Mouse (Mus musculus) C2C12 (cell line): ENCODE measurements at regions not wholly inside any gene's neighbourhood (a gene's known extent, or its start where the extent isn't known, plus 50 kb on each side); places are given as distances from the start of the nearest gene placed in this dataset.

ENCODE experiments used
- H3K27me3 ChIP-seq: one replicate; pipeline ENCODE4 v1.6.1; 2011; ENCODE audit not compliant: control insufficient read depth, insufficient read depth, insufficient read length
- H3K36me3 ChIP-seq: one replicate; pipeline ENCODE4 v1.6.1; 2011; ENCODE audit not compliant: control insufficient read depth, insufficient read depth
- H3K4me3 ChIP-seq: one replicate; pipeline ENCODE4 v1.5.1; 2011; ENCODE audit warnings: mild to moderate bottlenecking, control low read depth; ENCODE audit not compliant: poor library complexity, insufficient read depth, severe bottlenecking
- H3K79me2 ChIP-seq: one replicate; pipeline ENCODE4 v1.6.1; 2011; ENCODE audit not compliant: control insufficient read depth, insufficient read depth
- H3K79me3 ChIP-seq: one replicate; pipeline ENCODE4 v1.6.1; 2011; ENCODE audit warnings: low read depth, control low read depth
- H3ac ChIP-seq: one replicate; pipeline ENCODE3; 2011; ENCODE audit warnings: low read depth; ENCODE audit not compliant: control insufficient read depth, insufficient read length
- CEBPB ChIP-seq: IDR thresholded peaks from one replicate; pipeline ENCODE4 v1.6.1; 2011; ENCODE audit warnings: low read depth, mild to moderate bottlenecking, control low read depth, moderate library complexity
- CTCF ChIP-seq: IDR thresholded peaks from one replicate; pipeline ENCODE4 v1.5.1; 2011; ENCODE audit not compliant: control insufficient read depth, insufficient read depth, insufficient read length
- FOSL1 ChIP-seq: IDR thresholded peaks from one replicate; pipeline ENCODE4 v1.8.0; 2011; ENCODE audit warnings: mild to moderate bottlenecking, low read length; ENCODE audit not compliant: poor library complexity, insufficient read depth, severe bottlenecking
- MAX ChIP-seq: IDR thresholded peaks from one replicate; pipeline ENCODE4 v1.6.1; 2011; ENCODE audit warnings: mild to moderate bottlenecking, control low read depth
- MYOD1 ChIP-seq: IDR thresholded peaks from one replicate; pipeline ENCODE4 v1.6.1; 2011; ENCODE audit warnings: low read depth; ENCODE audit not compliant: control insufficient read depth, insufficient read length
- MYOG ChIP-seq: IDR thresholded peaks from one replicate; pipeline ENCODE4 v1.6.1; 2011; ENCODE audit not compliant: control insufficient read depth, insufficient read length; ENCODE audit errors: extremely low read depth
- USF1 ChIP-seq: IDR thresholded peaks from one replicate; pipeline ENCODE4 v1.6.1; 2011; ENCODE audit warnings: low read depth, mild to moderate bottlenecking, control low read depth, moderate library complexity

DNA sequence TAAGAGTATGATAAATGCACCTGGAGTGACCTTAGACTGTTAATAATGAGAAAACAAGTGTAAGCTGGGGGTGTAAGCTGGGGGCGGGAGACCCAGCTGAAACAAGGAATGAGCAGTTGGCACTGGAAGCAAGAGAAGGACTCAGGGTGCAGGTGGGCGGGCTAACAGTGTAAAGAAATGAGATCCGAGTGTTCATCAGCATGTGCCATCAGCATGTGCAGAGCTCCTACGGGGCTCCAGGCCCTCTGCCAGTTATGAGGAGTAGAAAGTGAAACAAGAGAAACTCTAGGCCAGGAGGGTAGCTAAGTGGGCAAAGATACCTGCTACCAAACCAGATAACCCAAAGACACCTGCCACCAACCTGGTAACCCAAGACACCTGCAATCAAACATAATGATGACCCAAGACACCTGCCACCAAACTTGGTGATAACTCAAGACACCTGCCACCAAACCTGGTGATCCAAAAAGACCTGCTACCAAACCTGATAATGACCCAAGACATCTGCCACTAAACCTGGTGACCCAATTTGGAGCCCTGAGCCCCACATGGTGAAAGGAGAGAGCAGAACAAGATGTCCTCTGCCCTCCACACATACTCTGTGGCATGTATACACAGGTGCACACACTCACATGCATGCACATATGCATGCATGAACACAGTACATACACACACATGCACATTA lies 120.1 kb upstream of the Ctnnb1 start:
- no peak overlapping the region for H3ac ChIP-seq
- no peaks in the 10 kb centered on the region for H3K79me3 ChIP-seq
- no peaks in the 10 kb centered on the region for H3K27me3 ChIP-seq
- TF ChIP-seq MYOD1 = no peak
- no peak for TF ChIP-seq USF1
- TF ChIP-seq MAX = no peak
- TF ChIP-seq MYOG = no peak
- TF ChIP-seq FOSL1 = no peak
- no peak for TF ChIP-seq CTCF
- no peak for TF ChIP-seq CEBPB
- H3K36me3 ChIP-seq = no peaks in the 10 kb centered on the region
- H3K79me2 ChIP-seq = no peaks in the 10 kb centered on the region
- no peak overlapping the region for H3K4me3 ChIP-seq

DNA sequence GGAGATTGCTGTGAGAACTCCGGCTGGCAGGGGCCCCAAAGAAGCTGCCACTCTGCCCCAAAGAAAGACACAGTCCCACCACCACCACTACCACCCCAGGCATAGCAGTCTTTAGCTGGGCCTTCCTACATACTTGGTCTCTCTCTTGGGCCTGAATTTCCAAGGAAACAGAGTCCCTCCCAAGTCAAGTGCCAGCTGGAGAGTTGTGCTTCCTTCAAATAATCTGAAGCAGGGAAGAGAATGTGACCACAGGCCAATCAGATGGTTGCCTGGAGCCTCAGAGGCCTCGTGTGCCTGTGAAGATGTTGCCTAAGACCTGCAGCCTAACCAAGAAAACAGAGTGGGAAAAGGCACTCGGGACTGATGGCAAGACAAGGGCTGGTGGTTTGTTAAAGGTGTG lies 117.5 kb upstream of the Ctnnb1 start:
- no peaks in the 10 kb centered on the region for H3K27me3 ChIP-seq
- no peaks in the 10 kb centered on the region for H3K36me3 ChIP-seq
- no peaks in the 10 kb centered on the region for H3K79me2 ChIP-seq
- no peak for TF ChIP-seq CEBPB
- TF ChIP-seq MYOD1 = no peak
- TF ChIP-seq USF1 = no peak
- TF ChIP-seq CTCF = no peak
- no peak for TF ChIP-seq FOSL1
- TF ChIP-seq MAX = no peak
- no peak for TF ChIP-seq MYOG
- no peak overlapping the region for H3K4me3 ChIP-seq
- H3K79me3 ChIP-seq = no peaks in the 10 kb centered on the region
- H3ac ChIP-seq = no peak overlapping the region

DNA sequence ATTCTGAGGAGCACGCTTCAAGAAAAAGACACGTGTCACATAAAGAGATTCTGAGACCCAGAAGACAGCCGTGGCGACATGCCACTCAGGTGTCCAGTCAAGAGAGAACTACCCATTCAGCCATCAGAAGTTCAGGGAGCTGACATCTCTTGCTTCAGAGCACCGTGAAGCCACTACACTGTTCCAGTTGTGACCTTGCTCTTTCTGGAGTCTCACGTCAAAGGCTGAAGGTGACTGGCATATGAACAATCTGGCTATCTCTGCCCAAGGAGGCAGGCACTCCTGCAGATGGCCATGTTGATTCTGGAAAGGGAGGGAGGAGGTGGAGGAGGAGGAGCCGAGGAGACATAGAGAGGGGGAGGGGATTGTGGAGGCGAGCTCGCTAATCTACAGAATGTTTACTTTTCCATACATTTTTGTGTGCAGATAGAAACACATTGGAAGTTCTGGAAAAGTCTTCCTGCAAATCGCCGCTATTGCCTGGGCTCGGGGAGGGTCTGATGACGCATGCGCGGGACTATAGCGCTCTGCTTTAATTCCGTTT lies 116.3 kb upstream of the Ctnnb1 start:
- no peak for TF ChIP-seq MYOG
- no peak for TF ChIP-seq CTCF
- TF ChIP-seq CEBPB = no peak
- TF ChIP-seq USF1 = no peak
- TF ChIP-seq FOSL1 = no peak
- no peak for TF ChIP-seq MAX
- TF ChIP-seq MYOD1 = no peak
- no peaks in the 10 kb centered on the region for H3K36me3 ChIP-seq
- H3K27me3 ChIP-seq = no peaks in the 10 kb centered on the region
- no peak overlapping the region for H3ac ChIP-seq
- H3K79me3 ChIP-seq = no peaks in the 10 kb centered on the region
- H3K4me3 ChIP-seq = no peak overlapping the region
- H3K79me2 ChIP-seq = no peaks in the 10 kb centered on the region

DNA sequence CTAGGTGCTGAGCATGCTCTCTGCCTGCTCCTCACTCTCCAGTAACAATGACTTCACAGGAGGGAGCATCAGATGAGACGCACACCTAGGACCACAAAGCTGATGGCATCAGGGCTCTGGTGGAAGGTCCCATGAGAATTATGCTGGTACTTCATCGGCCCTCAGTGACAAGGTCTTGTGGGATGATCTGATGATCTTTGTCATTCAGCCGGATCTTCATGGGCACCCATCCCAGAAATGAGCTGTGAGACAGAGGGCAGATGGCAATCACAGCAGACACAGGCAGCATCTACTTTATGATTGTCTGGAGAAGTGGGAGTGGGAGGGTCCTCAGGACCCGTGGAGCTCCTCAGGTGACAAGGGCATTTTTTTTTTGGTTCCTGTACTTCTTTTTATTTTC lies 114.7 kb upstream of the Ctnnb1 start:
- Histone ChIP-seq H3ac (no peak overlapping the region), H3K79me3 (no peaks in the 10 kb centered on the region), H3K4me3 (no peak overlapping the region), H3K36me3 (no peaks in the 10 kb centered on the region), H3K79me2 (no peaks in the 10 kb centered on the region), H3K27me3 (no peaks in the 10 kb centered on the region)
- TF ChIP-seq CEBPB (no peak), FOSL1 (no peak), MYOD1 (no peak), MYOG (no peak), MAX (no peak), USF1 (no peak)

DNA sequence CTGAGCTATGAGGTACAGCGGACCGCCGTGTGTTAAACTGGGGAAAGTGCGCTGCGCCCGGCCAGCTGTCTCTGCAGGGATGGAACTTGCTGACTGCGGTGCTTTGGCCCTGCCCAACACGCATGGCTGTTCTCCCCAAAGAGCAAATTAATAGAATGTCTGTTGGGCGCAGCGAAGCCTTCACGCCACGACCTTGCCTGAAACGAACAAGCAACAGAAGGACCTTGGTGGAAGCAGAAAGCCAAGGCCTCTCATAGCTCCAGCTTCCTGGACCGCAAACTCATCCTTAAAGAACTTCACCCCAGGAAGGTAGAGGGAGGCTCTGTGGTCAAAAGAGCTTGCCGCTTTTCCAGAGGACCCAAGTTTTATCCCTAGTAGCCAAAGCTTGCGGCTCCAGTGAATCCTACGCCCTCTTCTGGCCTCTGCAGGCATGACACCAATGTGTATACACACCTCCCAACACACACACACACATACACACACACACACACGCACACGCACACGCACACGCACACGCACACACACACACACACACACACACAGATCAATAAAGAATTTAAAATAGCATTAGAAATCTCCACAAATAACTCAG lies 110.2 kb upstream of the Ctnnb1 start:
- no peak overlapping the region for H3ac ChIP-seq
- H3K4me3 ChIP-seq = no peak overlapping the region
- H3K27me3 ChIP-seq = no peaks in the 10 kb centered on the region
- no peaks in the 10 kb centered on the region for H3K79me2 ChIP-seq
- no peaks in the 10 kb centered on the region for H3K79me3 ChIP-seq
- H3K36me3 ChIP-seq = no peaks in the 10 kb centered on the region
- TF ChIP-seq CEBPB (no peak), MYOD1 (no peak), MAX (no peak), CTCF (no peak)

DNA sequence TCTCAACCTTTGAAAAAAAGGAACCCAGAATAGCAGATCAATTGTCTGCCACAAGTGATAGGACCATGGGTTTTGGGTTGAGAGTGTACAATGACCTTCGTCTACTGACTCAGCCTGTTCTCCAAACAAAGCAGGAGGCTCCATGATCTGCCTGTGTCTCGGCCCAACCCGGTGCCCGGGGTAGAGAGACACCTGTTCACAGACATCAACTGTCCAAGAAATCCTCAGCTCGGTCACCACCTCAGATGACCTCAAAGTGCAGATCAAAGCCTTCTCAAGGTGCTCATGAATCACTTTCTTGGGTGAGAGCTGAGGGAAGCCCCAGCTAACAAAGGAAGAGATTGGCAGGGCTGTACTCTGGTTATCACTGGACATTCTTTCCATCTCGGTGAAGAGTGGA lies 108.1 kb upstream of the Ctnnb1 start:
- Histone ChIP-seq H3K79me2 (no peaks in the 10 kb centered on the region), H3K4me3 (no peak overlapping the region), H3ac (no peak overlapping the region), H3K36me3 (no peaks in the 10 kb centered on the region), H3K79me3 (no peaks in the 10 kb centered on the region), H3K27me3 (no peaks in the 10 kb centered on the region)
- no peak for TF ChIP-seq MYOG
- TF ChIP-seq MAX = no peak
- TF ChIP-seq MYOD1 = peak; percentile 68
